Mouse (Mus musculus) adrenal gland, adult 18-20 months (tissue): Measurements from ENCODE around the gene Samd4. TPM values are rescaled to one million over a fixed set of nuclear protein-coding genes. Genes with fewer than 3 reads are reported as not detected.
"Not testable (repeated sequence)": the region's sequence is repeated elsewhere in the genome, so short reads cannot be mapped to it uniquely, and the experiment has no call there.

ENCODE experiments used
- DNase-seq, 2 experiments: peaks; one replicate each; pipeline ENCODE4 v3.0.0; 2021 to 2022; ENCODE audit warnings: low spot score in 2 of 2
- microRNA-seq, 2 experiments: library from miRNA; unstranded; fragments of <30 nt; microRNA quantifications; one replicate each; pipeline ENCODE4 v1.2.0; 2021; ENCODE audit warnings: borderline number of aligned reads in 2 of 2
- total RNA-seq, 2 experiments: library from RNA; stranded (reverse); gene quantifications; 1 replicate in 1 of 2; 2 replicates in 1 of 2; pipeline ENCODE4 v1.2.3; 2021

Samd4 gene
- total RNA-seq, 2 experiments from 2014 or later: 18.5 to 22.4 TPM

- no peak for DNase-seq
These were observed 221.9 kb downstream of the Samd4 start for GRCm38 (mm10) chr14:47104246-47105173.

GRCm38 (mm10) chr14:47105174-47105557, 222.5 kb downstream of the Samd4 start:
- no peak for DNase-seq

- DNase-seq: no peak
These were observed 223.1 kb downstream of the Samd4 start for GRCm38 (mm10) chr14:47105755-47106154.

- no peak for DNase-seq
These were observed 224.8 kb downstream of the Samd4 start for GRCm38 (mm10) chr14:47107461-47107860.

GRCm38 (mm10) chr14:47110391-47110790, 227.7 kb downstream of the Samd4 start:
- not testable (repeated sequence) for DNase-seq

GRCm38 (mm10) chr14:47111341-47111740, 228.7 kb downstream of the Samd4 start:
- no peak for DNase-seq

- DNase-seq: no peak
These were observed 232.5 kb downstream of the Samd4 start for GRCm38 (mm10) chr14:47115154-47115553.

- DNase-seq: no peak
These were observed 233.6 kb downstream of the Samd4 start for GRCm38 (mm10) chr14:47116062-47116762.

- DNase-seq: no peak
These were observed 234.9 kb downstream of the Samd4 start for GRCm38 (mm10) chr14:47117522-47117921.

- DNase-seq: no peak
These were observed 245.3 kb downstream of the Samd4 start for GRCm38 (mm10) chr14:47127987-47128386.

- DNase-seq: peak in 1 of 2 experiments; percentile 18
These were observed 251.3 kb downstream of the Samd4 start for GRCm38 (mm10) chr14:47133948-47134347.

- DNase-seq: peak in 1 of 2 experiments; percentile 17
These were observed 254.0 kb downstream of the Samd4 start for GRCm38 (mm10) chr14:47136637-47137036.

GRCm38 (mm10) chr14:47138853-47139252, 256.2 kb downstream of the Samd4 start:
- peak in 1 of 2 experiments; percentile 12 for DNase-seq

GRCm38 (mm10) chr14:47144326-47144725, 261.7 kb downstream of the Samd4 start:
- no peak for DNase-seq

GRCm38 (mm10) chr14:47151306-47151705, 268.7 kb downstream of the Samd4 start:
- DNase-seq: peak in 1 of 2 experiments; percentile 16

- no peak for DNase-seq
These were observed 271.6 kb downstream of the Samd4 start for GRCm38 (mm10) chr14:47154303-47154702.

Small RNA genes within 50 kb of the gene (microRNA-seq; reads per million reads assigned to microRNA genes)
- 57.7 to 74.7 reads per million in 2 experiments for gene Mir378c

Other genes starting within 250 kb of the Samd4 start
- gene Cdkn3, start 122.3 kb upstream of the Samd4 start, total RNA-seq: under 1 TPM; 0.53 to 0.67 TPM
- 100 to 1,000 TPM; 100 to 124 TPM for gene Cnih1, start 94.4 kb upstream of the Samd4 start, total RNA-seq
- gene Gmfb, start 60.6 kb upstream of the Samd4 start, total RNA-seq: 100 to 1,000 TPM; 110 to 117 TPM
- 10 to 100 TPM; 48.2 to 50.9 TPM for gene Cgrrf1, start 50.7 kb upstream of the Samd4 start, total RNA-seq